Mouse (Mus musculus) neural tube, embryonic 12.5 days (tissue): ENCODE data around the gene Max. TPM values are rescaled to one million over a fixed set of nuclear protein-coding genes. Genes with fewer than 3 reads are reported as not detected.

Experiments used
- ATAC-seq: fragments of 200-750 bp; cut with Nextera tagmentation; 2 replicates; pipeline ENCODE4 v1.8.0; 2017; ENCODE audit warnings: low read depth, mild to moderate bottlenecking, moderate TSS enrichment, moderate library complexity; ENCODE audit not compliant: low FRiP score
- H3K27ac ChIP-seq: fragments of 300-500 bp; sonication (generic); 2 replicates; pipeline ENCODE4 v1.5.1; 2016
- H3K27me3 ChIP-seq: fragments of 300-500 bp; sonication (generic); replicated peaks from 2 replicates; pipeline ENCODE4 v1.6.1; 2016; ENCODE audit warnings: mild to moderate bottlenecking
- H3K36me3 ChIP-seq: fragments of 300-500 bp; sonication (generic); 2 replicates; pipeline ENCODE4 v1.6.1; 2016; ENCODE audit warnings: mild to moderate bottlenecking
- H3K4me1 ChIP-seq: fragments of 300-500 bp; sonication (generic); 2 replicates; pipeline ENCODE4 v1.6.1; 2016
- H3K4me2 ChIP-seq: fragments of 300-500 bp; sonication (generic); replicated peaks from 2 replicates; pipeline ENCODE4 v1.6.1; 2016; ENCODE audit warnings: mild to moderate bottlenecking
- H3K4me3 ChIP-seq: fragments of 300-500 bp; sonication (generic); 2 replicates; pipeline ENCODE4 v1.5.1; 2016
- H3K9ac ChIP-seq: fragments of 300-500 bp; sonication (generic); 2 replicates; pipeline ENCODE4 v1.6.1; 2016; ENCODE audit warnings: mild to moderate bottlenecking
- H3K9me3 ChIP-seq: fragments of 300-500 bp; sonication (generic); 2 replicates; pipeline ENCODE4 v1.6.1; 2016; ENCODE audit warnings: mild to moderate bottlenecking
- WGBS: fragments of 180-500 bp; shearing (Covaris S2); methylation state at CpG from one replicate; pipeline ENCODE4 v1.1.7; 2016; 5-methylcytosine and 5-hydroxymethylcytosine counted together
- polyA plus RNA-seq: library from polyadenylated mRNA; unstranded; fragments of >200 nt; fragmentation: Nextera tagmentation; extraction: Ambion mirVana; gene quantifications from 2 replicates; pipeline ENCODE4 v1.2.1, GENCODE M21; 2016

Max gene
- polyA plus RNA-seq, 1 experiment from 2014 or later, result 15.4 TPM

DNA sequence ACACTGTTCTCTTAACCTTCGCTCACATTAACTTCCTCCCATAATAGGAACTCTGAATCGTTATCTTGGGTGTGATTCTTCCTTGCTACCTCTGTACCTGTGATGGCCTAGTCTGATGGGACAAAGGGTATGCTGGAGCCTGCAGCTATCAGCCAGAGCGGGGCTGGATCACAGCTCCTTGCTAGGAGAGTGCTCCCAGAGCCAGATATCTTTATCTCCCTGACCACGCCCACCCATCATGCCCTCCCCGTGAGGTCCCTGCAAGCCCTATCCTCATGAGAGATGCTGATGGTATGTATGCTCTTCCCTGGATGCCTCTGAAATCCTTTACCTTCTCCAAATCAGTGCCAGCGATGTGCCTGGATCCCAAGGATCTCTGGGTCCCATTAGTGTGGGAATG is 31.8 kb downstream of the Max start:
- no peaks in the 10 kb centered on the region for H3K9me3 ChIP-seq
- ATAC-seq, result no peak
- 75% methylated on average over 6 of the region's 6 CpGs for WGBS
- H3K4me1 ChIP-seq, result no peaks in the 10 kb centered on the region
- H3K9ac ChIP-seq, result no peak overlapping the region
- H3K4me2 ChIP-seq, result no peak overlapping the region
- H3K27ac ChIP-seq, result no peak overlapping the region
- H3K36me3 ChIP-seq, result peaks cover 9% of the 10 kb centered on the region; the same call in 1 of the 2 replicates
- no peak overlapping the region for H3K4me3 ChIP-seq
- H3K27me3 ChIP-seq, result no peaks in the 10 kb centered on the region

DNA sequence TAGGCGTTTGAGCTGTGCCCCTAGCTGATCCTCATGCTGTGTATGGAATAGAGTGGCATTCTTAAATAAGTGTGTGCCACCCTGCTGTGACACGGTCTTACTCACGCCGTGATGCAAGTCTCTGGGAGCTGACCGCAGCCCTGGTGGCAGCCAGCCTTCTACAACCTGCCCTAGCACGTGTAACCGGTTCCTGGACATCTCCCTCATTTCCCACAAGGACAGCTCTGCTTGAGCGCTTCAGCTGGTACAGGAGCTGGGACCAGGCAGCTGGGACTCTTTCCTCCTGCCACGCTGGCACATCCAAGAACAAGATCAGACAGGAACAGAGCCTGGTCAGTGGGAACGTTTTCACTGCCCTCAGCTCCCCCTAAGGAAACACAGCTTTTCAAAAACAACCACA is 34.5 kb downstream of the Max start:
- H3K4me2 ChIP-seq, result no peak overlapping the region
- H3K27me3 ChIP-seq, result no peaks in the 10 kb centered on the region
- WGBS, result 67% methylated on average over 10 of the region's 10 CpGs
- no peak overlapping the region for H3K27ac ChIP-seq
- no peaks in the 10 kb centered on the region for H3K9me3 ChIP-seq
- no peak overlapping the region for H3K4me3 ChIP-seq
- no peak for ATAC-seq
- H3K9ac ChIP-seq, result no peak overlapping the region
- H3K36me3 ChIP-seq, result 0 out of 2 replicates have a peak, but pooled peaks cover 9% of the 10 kb centered on the region
- H3K4me1 ChIP-seq, result no peaks in the 10 kb centered on the region

DNA sequence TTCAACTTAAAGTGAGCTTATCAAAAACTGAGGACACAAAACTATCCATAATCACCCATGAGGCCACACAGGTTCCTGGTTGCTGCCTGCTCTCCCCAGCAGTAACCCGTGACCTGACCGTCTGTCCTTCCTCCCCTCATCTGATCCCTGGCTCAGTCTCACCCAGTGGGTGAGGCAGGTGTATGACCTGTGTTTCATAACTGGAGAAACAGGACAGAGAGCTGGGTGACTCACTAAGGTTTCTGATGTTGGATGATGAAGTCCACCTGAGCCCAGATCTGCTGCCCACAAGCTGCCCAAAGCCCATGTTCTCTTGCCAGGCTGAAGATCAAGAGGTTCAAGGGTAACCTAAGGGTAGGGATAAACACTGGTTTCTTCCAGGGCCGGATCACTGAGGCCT is 35.0 kb downstream of the Max start:
- no peak for ATAC-seq
- H3K9ac ChIP-seq, result no peak overlapping the region
- no peak overlapping the region for H3K4me3 ChIP-seq
- no peaks in the 10 kb centered on the region for H3K4me1 ChIP-seq
- H3K27ac ChIP-seq, result no peak overlapping the region
- WGBS, result 82% methylated on average over 3 of the region's 3 CpGs
- no peak overlapping the region for H3K4me2 ChIP-seq
- peaks cover 10% of the 10 kb centered on the region; the same call in 1 of the 2 replicates for H3K36me3 ChIP-seq
- H3K9me3 ChIP-seq, result no peaks in the 10 kb centered on the region
- no peaks in the 10 kb centered on the region for H3K27me3 ChIP-seq

DNA sequence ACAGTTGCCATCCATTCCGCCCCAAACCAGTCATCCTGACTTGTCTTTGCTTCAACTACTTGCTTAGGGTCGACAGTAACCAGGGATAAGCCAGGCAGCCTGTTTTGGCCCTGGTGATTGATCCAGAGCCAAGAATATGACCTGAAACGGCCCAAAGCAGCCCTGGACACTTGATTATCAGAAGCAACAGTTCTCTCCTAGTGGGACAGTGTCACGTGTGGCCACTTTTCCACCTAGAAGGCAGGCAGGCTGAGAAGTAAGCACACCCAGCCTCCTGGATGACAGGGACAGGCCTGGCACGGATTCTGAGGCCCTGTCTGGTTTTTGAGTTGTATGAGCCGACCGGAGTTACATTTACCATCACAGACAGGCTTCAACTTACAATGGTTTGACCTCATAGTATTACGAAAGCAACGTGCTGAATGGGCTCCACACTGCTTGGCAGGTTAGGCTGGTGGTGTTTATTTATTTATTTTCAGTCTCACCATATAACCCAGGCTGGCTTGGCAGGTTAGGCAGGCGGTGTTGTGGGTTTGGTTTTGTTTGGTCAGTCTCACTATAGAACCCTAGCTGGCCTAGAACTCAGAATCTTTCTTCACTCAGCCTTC is 35.6 kb downstream of the Max start:
- H3K27me3 ChIP-seq, result no peaks in the 10 kb centered on the region
- 85% methylated on average over 10 of the region's 10 CpGs for WGBS
- no peak overlapping the region for H3K4me3 ChIP-seq
- H3K9me3 ChIP-seq, result no peaks in the 10 kb centered on the region
- H3K4me1 ChIP-seq, result no peaks in the 10 kb centered on the region
- H3K36me3 ChIP-seq, result peaks cover 8% of the 10 kb centered on the region; the same call in 1 of the 2 replicates
- H3K4me2 ChIP-seq, result no peak overlapping the region
- H3K27ac ChIP-seq, result no peak overlapping the region
- no peak for ATAC-seq
- no peak overlapping the region for H3K9ac ChIP-seq

DNA sequence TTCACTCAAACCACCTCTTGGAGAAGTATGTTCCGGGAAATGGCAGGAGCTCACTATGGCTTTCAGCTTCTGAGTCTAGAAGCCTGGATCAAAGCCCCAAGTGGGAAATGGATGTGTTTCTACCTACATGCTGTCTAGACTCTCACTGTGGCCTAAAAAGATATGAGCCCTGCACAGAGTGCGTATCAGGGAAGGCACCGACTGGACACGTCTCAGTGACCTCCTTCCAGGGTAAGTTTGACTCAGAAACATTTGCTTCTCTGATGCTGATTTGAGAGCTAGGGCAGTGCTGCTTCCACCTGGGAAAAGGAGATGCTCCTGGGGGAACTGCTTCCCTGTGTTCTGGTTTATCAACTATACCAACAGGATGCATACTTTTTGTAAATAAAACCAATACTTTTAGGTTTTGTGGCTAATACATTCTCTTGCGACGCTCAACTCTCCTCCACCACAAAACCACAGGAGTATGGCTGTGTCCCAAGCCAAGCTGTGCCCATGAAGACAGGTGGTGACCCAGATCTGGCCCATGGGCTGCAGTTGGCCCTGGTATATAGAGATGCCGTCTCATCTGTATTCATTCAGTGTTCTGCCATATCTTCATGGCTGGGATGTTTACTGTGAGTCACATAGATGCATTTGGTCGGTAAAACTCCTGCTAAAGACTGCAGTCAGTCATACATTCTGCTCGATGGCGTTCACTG is 36.9 kb downstream of the Max start:
- H3K36me3 ChIP-seq, result peaks cover 9% of the 10 kb centered on the region; the same call in 1 of the 2 replicates
- H3K27me3 ChIP-seq, result no peaks in the 10 kb centered on the region
- H3K4me2 ChIP-seq, result no peak overlapping the region
- H3K4me3 ChIP-seq, result no peak overlapping the region
- ATAC-seq, result no peak
- H3K9ac ChIP-seq, result no peak overlapping the region
- H3K27ac ChIP-seq, result no peak overlapping the region
- H3K9me3 ChIP-seq, result no peaks in the 10 kb centered on the region
- 93% methylated on average over 10 of the region's 10 CpGs for WGBS
- no peaks in the 10 kb centered on the region for H3K4me1 ChIP-seq

DNA sequence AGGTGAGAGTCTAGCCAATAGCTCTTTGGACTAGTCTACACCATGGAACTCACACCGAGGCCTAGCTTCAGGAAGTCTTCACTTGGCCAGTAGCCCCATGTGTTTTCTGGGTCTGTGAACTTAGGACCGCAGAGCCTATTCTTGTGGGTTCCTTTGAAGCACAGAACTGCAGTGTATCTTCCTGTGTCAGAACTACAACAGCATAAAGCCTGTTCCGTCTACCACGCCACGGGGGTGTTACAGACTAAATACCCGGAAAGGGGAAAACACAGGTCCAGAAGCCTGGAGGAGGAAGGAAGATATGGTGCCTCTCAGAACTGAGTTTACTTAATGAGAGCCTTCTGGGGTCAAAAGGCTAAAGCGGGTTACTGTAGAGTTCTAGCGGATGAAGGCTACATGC is 38.9 kb downstream of the Max start:
- WGBS, result 91% methylated on average over 8 of the region's 8 CpGs
- H3K4me3 ChIP-seq, result no peak overlapping the region
- H3K27ac ChIP-seq, result no peak overlapping the region
- no peak overlapping the region for H3K4me2 ChIP-seq
- no peak overlapping the region for H3K9ac ChIP-seq
- H3K27me3 ChIP-seq, result no peaks in the 10 kb centered on the region
- H3K4me1 ChIP-seq, result no peaks in the 10 kb centered on the region
- H3K9me3 ChIP-seq, result no peaks in the 10 kb centered on the region
- H3K36me3 ChIP-seq, result peaks cover 9% of the 10 kb centered on the region; the same call in 1 of the 2 replicates
- no peak for ATAC-seq

DNA sequence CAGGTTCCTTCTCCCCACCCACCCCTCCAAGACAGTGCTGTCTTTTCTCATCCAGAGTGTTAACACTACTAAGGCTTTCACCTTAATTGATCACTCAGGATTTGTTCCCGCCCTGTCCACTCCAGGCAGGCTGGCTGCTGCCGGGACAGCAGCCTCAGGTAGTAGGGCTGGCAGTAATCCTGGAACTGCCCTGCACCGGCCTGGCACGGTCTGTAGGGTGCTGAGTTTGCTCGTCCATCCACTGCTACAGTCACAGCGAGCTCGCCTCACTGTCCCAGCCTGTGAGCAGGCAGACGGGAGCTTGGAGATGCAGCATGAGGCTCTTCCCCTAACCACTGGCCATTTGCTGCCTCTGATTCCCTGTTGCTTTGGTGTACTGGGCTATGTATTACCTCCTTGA is 41.0 kb downstream of the Max start:
- Histone ChIP-seq H3K4me1 (no peaks in the 10 kb centered on the region), H3K4me2 (no peak overlapping the region), H3K36me3 (peaks cover 15% of the 10 kb centered on the region; the same call in 1 of the 2 replicates), H3K9ac (no peak overlapping the region), H3K4me3 (no peak overlapping the region), H3K27ac (no peak overlapping the region), H3K9me3 (no peaks in the 10 kb centered on the region), H3K27me3 (no peaks in the 10 kb centered on the region)
- no peak for ATAC-seq
- WGBS, result 80% methylated on average over 8 of the region's 8 CpGs

DNA sequence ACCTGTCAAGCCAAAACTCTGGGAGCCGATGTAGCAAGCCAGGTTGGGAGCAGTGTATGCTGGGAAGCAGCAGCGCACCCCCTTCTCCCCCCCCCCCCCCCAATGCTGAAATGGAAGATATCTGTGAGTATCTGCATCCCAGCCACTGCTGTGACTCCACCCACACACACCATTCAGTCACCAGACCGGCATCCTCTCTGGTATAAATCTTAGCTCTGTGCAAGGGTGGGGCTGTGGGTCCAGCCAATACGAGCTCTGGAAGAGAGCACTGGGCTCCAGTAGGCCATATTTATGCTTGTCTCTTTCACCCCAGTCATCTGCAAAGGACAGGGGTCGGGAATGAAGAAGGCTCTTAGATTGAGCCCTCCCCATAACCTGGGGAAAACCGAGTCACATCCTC is 41.6 kb downstream of the Max start:
- Histone ChIP-seq H3K4me3 (no peak overlapping the region), H3K4me2 (no peak overlapping the region), H3K27me3 (no peaks in the 10 kb centered on the region), H3K36me3 (peaks cover 15% of the 10 kb centered on the region; the same call in 1 of the 2 replicates), H3K9ac (no peak overlapping the region), H3K9me3 (no peaks in the 10 kb centered on the region), H3K27ac (no peak overlapping the region), H3K4me1 (no peaks in the 10 kb centered on the region)
- WGBS, result 63% methylated on average over 6 of the region's 6 CpGs
- no peak for ATAC-seq

DNA sequence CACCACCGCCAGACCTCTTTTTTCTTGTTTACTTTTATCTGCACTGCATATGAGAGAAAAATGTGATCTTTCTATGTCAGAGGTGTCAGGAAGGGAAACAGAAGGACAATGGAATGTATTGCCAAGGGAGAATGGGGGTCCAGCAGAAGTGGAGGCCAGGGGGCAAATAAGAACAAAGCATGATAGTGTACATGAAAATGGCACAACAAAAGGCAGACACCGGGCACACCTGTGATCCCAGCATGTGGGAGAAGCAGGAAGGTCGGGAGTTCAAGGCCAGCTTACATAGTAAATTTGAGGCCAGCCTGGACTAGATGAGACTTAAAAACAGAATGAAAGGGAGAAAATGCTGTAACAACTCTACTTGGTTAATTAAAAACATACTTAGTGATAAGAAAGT is 43.1 kb downstream of the Max start:
- ATAC-seq, result no peak
- WGBS, result 64% methylated on average over 3 of the region's 3 CpGs
- no peaks in the 10 kb centered on the region for H3K4me1 ChIP-seq
- H3K36me3 ChIP-seq, result peaks cover 19% of the 10 kb centered on the region; the same call in 1 of the 2 replicates
- no peak overlapping the region for H3K4me3 ChIP-seq
- H3K9ac ChIP-seq, result no peak overlapping the region
- no peaks in the 10 kb centered on the region for H3K27me3 ChIP-seq
- no peak overlapping the region for H3K4me2 ChIP-seq
- no peaks in the 10 kb centered on the region for H3K9me3 ChIP-seq
- no peak overlapping the region for H3K27ac ChIP-seq

DNA sequence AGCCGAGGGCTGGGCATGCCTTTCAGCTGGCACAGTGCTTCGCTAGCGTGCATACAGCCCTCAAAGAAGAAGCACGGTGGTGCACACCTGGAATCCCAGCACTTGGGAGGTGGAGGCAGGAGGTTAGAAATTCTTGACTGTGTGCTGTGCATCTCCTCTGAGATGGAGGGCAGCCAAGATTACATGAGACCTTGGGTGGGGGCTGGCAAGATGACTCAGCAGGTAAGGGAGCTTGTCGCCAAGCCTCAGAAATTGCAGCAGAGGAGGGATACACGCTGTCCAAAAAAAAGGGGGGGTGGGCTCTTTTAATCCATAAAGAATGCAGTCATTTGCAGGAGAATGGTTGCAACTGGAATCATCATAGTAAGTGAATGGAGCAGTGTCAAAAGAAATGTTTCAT is 43.9 kb downstream of the Max start:
- no peak overlapping the region for H3K4me3 ChIP-seq
- no peak overlapping the region for H3K9ac ChIP-seq
- WGBS, result 83% methylated on average over 6 of the region's 6 CpGs
- peaks cover 19% of the 10 kb centered on the region; the same call in 1 of the 2 replicates for H3K36me3 ChIP-seq
- ATAC-seq, result no peak
- no peaks in the 10 kb centered on the region for H3K9me3 ChIP-seq
- H3K4me2 ChIP-seq, result no peak overlapping the region
- no peak overlapping the region for H3K27ac ChIP-seq
- H3K27me3 ChIP-seq, result no peaks in the 10 kb centered on the region
- H3K4me1 ChIP-seq, result no peaks in the 10 kb centered on the region

DNA sequence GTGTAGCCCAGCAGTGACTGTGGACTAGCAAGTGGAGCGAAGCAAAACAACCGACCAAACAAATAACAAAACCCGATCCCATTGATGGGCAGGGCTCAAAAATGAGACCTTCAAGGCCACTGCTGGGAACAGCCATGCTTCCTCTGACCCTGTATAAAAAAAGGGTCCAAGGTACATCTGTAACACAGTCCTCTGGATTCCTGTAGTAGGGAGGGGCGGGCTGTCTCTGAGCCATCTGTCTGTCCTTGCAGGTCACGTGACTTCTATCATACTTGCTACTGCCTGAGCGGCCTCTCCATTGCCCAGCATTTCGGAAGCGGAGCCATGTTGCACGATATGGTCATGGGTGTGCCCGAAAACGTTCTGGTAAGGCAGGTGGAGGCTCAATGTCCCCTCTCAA is 45.8 kb downstream of the Max start:
- Histone ChIP-seq H3K36me3 (0 out of 2 replicates have a peak, but pooled peaks cover 16% of the 10 kb centered on the region), H3K9ac (no peak overlapping the region), H3K4me2 (no peak overlapping the region), H3K4me1 (no peaks in the 10 kb centered on the region), H3K27ac (no peak overlapping the region), H3K4me3 (no peak overlapping the region), H3K27me3 (no peaks in the 10 kb centered on the region), H3K9me3 (no peaks in the 10 kb centered on the region)
- ATAC-seq, result no peak
- WGBS, result 94% methylated on average over 11 of the region's 11 CpGs

DNA sequence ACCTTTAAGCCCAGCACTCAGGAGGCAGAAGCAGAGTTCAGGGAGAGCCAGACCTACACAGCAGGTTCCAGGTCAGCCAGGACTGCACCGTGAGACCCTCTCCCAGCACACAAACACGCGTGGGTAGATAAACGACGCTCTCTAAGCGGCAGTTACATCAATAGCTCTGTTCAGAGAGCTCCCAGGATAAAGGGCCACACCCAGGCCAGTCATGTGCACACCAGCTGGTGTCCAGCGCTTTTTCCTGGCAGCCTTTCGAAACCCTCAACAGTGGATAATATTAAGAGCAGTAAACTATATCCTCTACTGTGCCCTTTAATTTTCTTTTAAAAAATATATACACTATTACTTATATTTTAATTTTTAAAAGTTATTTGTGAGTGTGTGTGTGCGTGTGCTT is 49.8 kb downstream of the Max start:
- H3K4me2 ChIP-seq, result no peak overlapping the region
- no peak overlapping the region for H3K27ac ChIP-seq
- no peak overlapping the region for H3K4me3 ChIP-seq
- no peaks in the 10 kb centered on the region for H3K27me3 ChIP-seq
- H3K9me3 ChIP-seq, result no peaks in the 10 kb centered on the region
- ATAC-seq, result no peak
- H3K9ac ChIP-seq, result no peak overlapping the region
- 0 out of 2 replicates have a peak, but pooled peaks cover 3% of the 10 kb centered on the region for H3K4me1 ChIP-seq
- 75% methylated on average over 9 of the region's 9 CpGs for WGBS
- H3K36me3 ChIP-seq, result peaks cover 16% of the 10 kb centered on the region; the same call in 1 of the 2 replicates
